Mouse (Mus musculus) heart, adult 2 months (tissue): ENCODE data around the gene Pde4d.

ENCODE experiments used
- CTCF ChIP-seq: fragments of 200-600 bp; IDR thresholded peaks from 2 replicates; pipeline ENCODE4 v1.8.1; 2022; ENCODE audit warnings: antibody characterized with exemption, mild to moderate bottlenecking, moderate library complexity
- POLR2A ChIP-seq: fragments of 200-500 bp; IDR thresholded peaks from 2 replicates; pipeline ENCODE4 v1.6.1; 2011; ENCODE audit warnings: mild to moderate bottlenecking, low read depth, low read length, control low read depth; ENCODE audit not compliant: insufficient read depth

DNA sequence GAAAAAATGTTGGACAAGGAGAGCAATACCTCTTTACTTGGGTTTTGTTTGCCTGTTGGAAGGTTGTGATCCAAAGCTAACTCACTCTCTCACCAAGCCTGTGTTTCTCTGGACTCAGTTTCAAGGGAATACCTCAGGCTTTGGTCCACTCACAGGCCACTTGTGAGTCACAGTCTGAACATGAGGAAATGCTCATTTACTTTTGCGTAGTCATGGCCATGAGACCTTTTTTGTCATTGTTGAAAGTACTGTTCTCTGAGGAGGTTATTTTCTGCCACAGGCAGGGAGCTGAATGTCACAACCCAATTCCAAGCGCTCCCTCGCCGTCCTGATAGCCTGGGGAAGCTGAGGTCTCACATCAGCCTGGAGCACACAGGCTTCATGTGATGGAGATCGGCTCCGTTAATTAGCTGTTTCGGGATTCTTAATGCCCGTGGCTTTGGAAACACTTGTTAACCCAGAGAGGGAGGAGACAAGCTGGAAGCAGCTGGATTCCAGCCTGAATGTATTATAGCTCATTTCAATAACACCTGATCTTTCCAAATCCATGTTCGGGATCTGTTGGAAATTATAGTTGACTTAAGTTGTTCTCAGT lies 792.8 kb downstream of the Pde4d start:
- no peak for TF ChIP-seq POLR2A
- TF ChIP-seq CTCF: no peak
